Comparison of ENCODE assay signal across 15 mouse cellular contexts in genomic region chr1:144177166-144177565, GRCm38 (mm10). TPM values are rescaled to one million over a fixed set of nuclear protein-coding genes. Genes with fewer than 3 reads are reported as not detected.
A peak's percentile ranks its signal among the peaks of the same experiment; 100 is the strongest.
DNase-seq lines count a peak whose midpoint lies in the region; ATAC-seq lines count a peak whose summit lies in the region.
"Had no signal": no experiment of that assay in that cellular context is flagged by ENCODE, and none has a peak within 500 bp of the region (broad histone marks: within the 10 kb centered on the region; RNA-seq: fewer than 3 reads in every experiment).

Gene Rgs13, minus strand, starts transcription at chr1:144177372.

- peak within 1 kb of the TSS; percentile 6; the same call in 1 of the 2 replicates for H3K27ac ChIP-seq in forebrain, embryonic 14.5 days (ENCODE audit: low read depth, low read length)
- H3K27ac ChIP-seq: embryonic facial prominence, embryonic 15.5 days; heart, embryonic 10.5 days; limb, embryonic 15.5 days; neural tube, embryonic 13.5 days had no signal

- ATAC-seq in forebrain, embryonic 14.5 days = peak; percentile 80

- DNase-seq in layer of hippocampus, adult 11-12 months (ENCODE audit: low spot score) = peak; percentile 43
- DNase-seq in layer of hippocampus, adult 9-10 months (ENCODE audit: low spot score) = no peak
- peak; percentile 86 for DNase-seq in forebrain, embryonic 14.5 days (ENCODE audit: low spot score)
- DNase-seq in layer of hippocampus, adult 9-11 months = peak; percentile 44
- DNase-seq in retina, embryonic 14.5 days (ENCODE audit: low spot score) = peak; percentile 54
- no peak for DNase-seq in thymus, postnatal 36 days
- no peak for DNase-seq in ovary, adult 18-20 months (ENCODE audit: low spot score)
- DNase-seq in frontal cortex, postnatal 10 days (ENCODE audit: low spot score in 2 of 2) = no peak
- DNase-seq: lung, embryonic 14.5 days; thymus, postnatal 4 days had no signal

- no peak within 1 kb of the TSS for H3K9ac ChIP-seq in forebrain, embryonic 14.5 days (ENCODE audit: low read length)
- H3K9ac ChIP-seq: embryonic facial prominence, embryonic 15.5 days; limb, embryonic 15.5 days; lung, embryonic 14.5 days; neural tube, embryonic 13.5 days had no signal

- H3K4me3 ChIP-seq in forebrain, embryonic 14.5 days (ENCODE audit: low read depth, low read length) = no peak within 1 kb of the TSS
- H3K4me3 ChIP-seq: embryonic facial prominence, embryonic 15.5 days; heart, embryonic 10.5 days; limb, embryonic 15.5 days; neural tube, embryonic 13.5 days had no signal

- H3K27me3 ChIP-seq in forebrain, embryonic 14.5 days (replicated peaks; ENCODE audit: control insufficient read depth, insufficient read depth, low read length) = no peaks in the 10 kb centered on the region
- H3K27me3 ChIP-seq: embryonic facial prominence, embryonic 15.5 days; limb, embryonic 15.5 days; neural tube, embryonic 13.5 days had no signal

- 7% methylated on average over 5 of the region's 5 CpGs for WGBS in forebrain, embryonic 14.5 days

- H3K36me3 ChIP-seq in forebrain, embryonic 14.5 days (ENCODE audit: control insufficient read depth, insufficient read depth, low read length) = no peaks in the 10 kb centered on the region
- H3K36me3 ChIP-seq: embryonic facial prominence, embryonic 15.5 days; heart, embryonic 10.5 days; limb, embryonic 15.5 days; neural tube, embryonic 13.5 days had no signal

- peak within 1 kb of the TSS; percentile 6; the same call in 1 of the 2 replicates for H3K4me2 ChIP-seq in forebrain, embryonic 14.5 days (ENCODE audit: low read length)
- H3K4me2 ChIP-seq: embryonic facial prominence, embryonic 15.5 days; limb, embryonic 15.5 days; lung, embryonic 14.5 days; neural tube, embryonic 13.5 days had no signal

- H3K9me3 ChIP-seq in forebrain, embryonic 14.5 days (replicated peaks; ENCODE audit: control insufficient read depth, low read length) = no peaks in the 10 kb centered on the region
- H3K9me3 ChIP-seq: embryonic facial prominence, embryonic 15.5 days; heart, embryonic 10.5 days; limb, embryonic 15.5 days; neural tube, embryonic 13.5 days had no signal

- H3K4me1 ChIP-seq in forebrain, embryonic 14.5 days (ENCODE audit: control insufficient read depth, insufficient read depth, low read length) = peaks cover 6% of the 10 kb centered on the region; the same call in 1 of the 2 replicates
- H3K4me1 ChIP-seq: embryonic facial prominence, embryonic 15.5 days; heart, embryonic 10.5 days; limb, embryonic 15.5 days had no signal

RNA-seq across cellular contexts. Expression of gene Rgs13, which starts in this region (rescaled TPM):
- polyA plus RNA-seq in forebrain, embryonic 14.5 days (2014; fragmentation: Nextera tagmentation; extraction: Ambion mirVana) = 2.3 and 2.7 TPM in 2 replicates
- polyA plus RNA-seq: heart, embryonic 10.5 days; kidney, embryonic 16.5 days; lung, embryonic 14.5 days had no signal

Comparison
In these comparisons a context has a peak if more than half of its experiments do, and no peak if none do; other contexts are left out.
1. DNase-seq: peak in layer of hippocampus, adult 11-12 months (single experiment), forebrain, embryonic 14.5 days (single experiment), layer of hippocampus, adult 9-11 months (single experiment) and retina, embryonic 14.5 days (single experiment); none in layer of hippocampus, adult 9-10 months (single experiment), thymus, postnatal 36 days (0 of 2), ovary, adult 18-20 months (single experiment) and frontal cortex, postnatal 10 days (0 of 2).